Mouse (Mus musculus) Muller cell, postnatal 12 days (primary cell): ENCODE results near the gene Lrrc8a.

Experiments used
- DNase-seq: peaks from one replicate; pipeline ENCODE4 v3.0.0-alpha.2; 2015; ENCODE audit errors: inconsistent ontology term

Lrrc8a gene

GRCm38 (mm10) chr2:30261064-30261736, 23.7 kb downstream of the Lrrc8a start:
- DNase-seq: no peak

GRCm38 (mm10) chr2:30261921-30262839, 24.7 kb downstream of the Lrrc8a start:
- no peak for DNase-seq

GRCm38 (mm10) chr2:30262840-30263441, 25.4 kb downstream of the Lrrc8a start:
- DNase-seq: peak; percentile 55

GRCm38 (mm10) chr2:30263811-30264210, 26.3 kb downstream of the Lrrc8a start:
- DNase-seq: no peak

GRCm38 (mm10) chr2:30264671-30265519, 27.4 kb downstream of the Lrrc8a start:
- no peak for DNase-seq

- DNase-seq: peak; percentile 74
Measured at GRCm38 (mm10) chr2:30265767-30266253, 28.3 kb downstream of the Lrrc8a start, which contains the start of gene Phyhd1. Phyhd1 (plus strand) TSS chr2:30266203.

- peak; percentile 87 for DNase-seq
Measured at GRCm38 (mm10) chr2:30266392-30266941, 29.0 kb downstream of the Lrrc8a start.

- no peak for DNase-seq
Measured at GRCm38 (mm10) chr2:30267466-30267865, 30.0 kb downstream of the Lrrc8a start.

- no peak for DNase-seq
Measured at GRCm38 (mm10) chr2:30268371-30268770, 30.9 kb downstream of the Lrrc8a start.

GRCm38 (mm10) chr2:30269241-30269990, 31.9 kb downstream of the Lrrc8a start:
- no peak for DNase-seq

- DNase-seq: peak; percentile 96
Measured at GRCm38 (mm10) chr2:30270134-30270533, 32.6 kb downstream of the Lrrc8a start.

GRCm38 (mm10) chr2:30280743-30281142, 43.2 kb downstream of the Lrrc8a start, which contains the start of gene Gm28038:
Gm28038 (plus strand) TSS chr2:30281043.
- DNase-seq: no peak

- no peak for DNase-seq
Measured at GRCm38 (mm10) chr2:30281651-30282050, 44.1 kb downstream of the Lrrc8a start.

GRCm38 (mm10) chr2:30283193-30283592, 45.7 kb downstream of the Lrrc8a start:
- no peak for DNase-seq

- no peak for DNase-seq
Measured at GRCm38 (mm10) chr2:30285004-30285403, 47.5 kb downstream of the Lrrc8a start.

- no peak for DNase-seq
Measured at GRCm38 (mm10) chr2:30285416-30286181, 48.1 kb downstream of the Lrrc8a start.

GRCm38 (mm10) chr2:30286192-30287026, 48.9 kb downstream of the Lrrc8a start, which contains the start of the genes Dolk and Nup188:
Dolk (minus strand) TSS chr2:30286334.
Nup188 (plus strand) TSS chr2:30286397.
- DNase-seq: peak; percentile 97

GRCm38 (mm10) chr2:30287027-30287373, 49.5 kb downstream of the Lrrc8a start:
- DNase-seq: no peak
